Mouse (Mus musculus) urinary bladder, postnatal 0 days (tissue): ENCODE measurements around the gene Gng7. TPM values are rescaled to one million over a fixed set of nuclear protein-coding genes. Genes with fewer than 3 reads are reported as not detected.

Experiments
- polyA plus RNA-seq: library from polyadenylated mRNA; unstranded; fragments of >200 nt; fragmentation: Nextera tagmentation; extraction: Ambion mirVana; gene quantifications from 2 replicates; pipeline ENCODE4 v1.2.1, GENCODE M21; 2015

Gng7 gene
- polyA plus RNA-seq = 1.3 and 1.6 TPM in 2 replicates

DNA sequence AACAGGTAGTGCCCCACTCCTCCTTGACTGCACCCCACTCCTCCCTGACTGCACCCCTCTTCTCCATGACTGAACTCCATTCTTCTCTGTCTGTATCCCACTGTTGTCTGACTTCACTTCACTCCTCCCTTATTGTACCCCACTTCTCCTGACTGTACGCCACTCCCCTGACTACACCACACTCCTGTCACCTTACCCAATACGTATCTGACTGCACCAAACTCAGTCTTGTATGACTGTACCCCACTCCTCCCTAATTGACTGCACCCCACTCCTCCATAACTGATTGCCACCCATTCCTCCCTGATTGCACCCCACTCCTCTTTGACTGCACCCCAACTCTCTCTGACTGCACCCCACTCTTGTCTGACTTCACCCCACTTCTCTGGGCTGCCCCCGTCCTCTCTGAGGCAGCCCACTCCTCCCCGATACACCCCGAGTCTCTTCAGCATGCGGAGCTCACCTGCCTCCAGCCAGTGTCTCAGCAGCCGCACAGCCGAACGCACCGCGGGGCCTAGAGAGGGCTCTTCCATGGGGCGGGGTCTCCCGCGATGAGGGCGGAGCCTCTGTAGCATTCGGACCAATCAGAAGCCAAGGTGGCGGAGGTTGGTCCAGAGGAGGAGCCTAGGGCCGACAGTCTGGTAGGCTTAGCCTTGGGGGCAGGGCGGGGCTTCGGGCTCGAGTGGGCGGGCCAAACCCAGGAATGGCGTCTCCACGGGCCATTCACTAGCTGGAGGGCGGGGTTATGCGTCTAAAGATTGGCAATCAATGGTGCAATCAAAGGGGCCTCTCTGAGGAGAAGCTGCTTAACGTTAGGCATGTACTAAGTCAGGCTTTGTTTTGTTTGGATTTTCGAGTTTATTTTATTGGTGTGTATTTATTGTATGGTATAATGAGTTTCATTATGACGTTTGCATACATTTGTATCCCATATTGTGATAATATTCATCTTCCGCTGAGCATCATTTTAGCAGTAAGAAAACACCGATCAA is at the start of gene Gng7:
Gene Gng7, minus strand, starts transcription at position 553 of the 992 bp plus-strand sequence.

DNA sequence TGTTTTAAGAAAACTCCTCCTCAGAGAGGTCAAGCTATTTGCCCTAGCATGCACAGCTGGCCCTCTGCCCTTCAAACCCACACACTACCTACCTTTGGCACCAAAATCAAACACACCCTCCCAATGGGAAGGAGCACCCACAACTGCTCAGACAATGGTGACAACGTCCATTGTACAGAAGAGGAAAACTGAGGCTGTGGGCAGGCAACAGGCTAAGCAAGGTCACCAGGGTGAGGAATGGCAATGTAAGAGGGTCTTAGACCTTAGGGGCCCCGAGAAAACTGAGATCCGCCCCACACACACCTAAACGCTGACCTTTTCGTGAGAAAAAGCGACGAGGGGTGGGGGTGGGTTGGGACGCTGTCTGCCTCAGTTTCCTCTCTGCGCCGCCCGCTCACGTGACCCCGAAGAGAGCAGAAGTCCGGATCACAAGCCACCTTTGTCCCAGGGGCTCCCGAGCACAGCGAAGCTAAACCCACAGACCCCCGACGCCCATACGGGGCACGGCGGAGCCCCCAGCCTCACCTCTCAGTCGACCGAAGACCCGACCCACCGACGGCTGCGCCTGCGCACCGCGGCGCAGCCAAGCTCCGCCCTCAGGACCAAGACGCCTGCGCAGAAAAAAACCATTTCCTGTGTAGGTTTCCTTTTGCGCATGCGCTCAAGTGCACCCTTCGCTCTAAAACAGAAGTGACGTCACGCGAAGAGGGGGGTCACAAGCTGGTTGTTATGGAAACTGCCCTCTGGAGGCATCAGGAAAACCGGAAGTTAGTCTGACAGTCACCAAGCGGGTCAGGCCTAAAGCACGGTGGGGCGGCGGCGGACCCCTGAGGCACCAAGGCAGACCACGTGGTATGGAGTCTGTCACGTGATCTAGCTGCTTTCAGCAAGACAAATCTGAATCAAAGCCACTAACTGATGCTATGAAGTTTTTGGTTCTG is 45.1 kb upstream of the Gng7 start, which contains the start of gene Sgta:
Gene Sgta, minus strand, starts transcription at position 579 of the 941 bp plus-strand sequence.

GRCm38 (mm10) chr10:81036988-81037580 is 22.3 kb upstream of the Gng7 start, which contains the start of gene Slc39a3:
TSS of gene Slc39a3 (minus strand) at chr10:81037426.

GRCm38 (mm10) chr10:81025639-81026275 is 11.0 kb upstream of the Gng7 start, which contains the start of gene Diras1:
TSS of gene Diras1 (minus strand) at chr10:81025662.

DNA sequence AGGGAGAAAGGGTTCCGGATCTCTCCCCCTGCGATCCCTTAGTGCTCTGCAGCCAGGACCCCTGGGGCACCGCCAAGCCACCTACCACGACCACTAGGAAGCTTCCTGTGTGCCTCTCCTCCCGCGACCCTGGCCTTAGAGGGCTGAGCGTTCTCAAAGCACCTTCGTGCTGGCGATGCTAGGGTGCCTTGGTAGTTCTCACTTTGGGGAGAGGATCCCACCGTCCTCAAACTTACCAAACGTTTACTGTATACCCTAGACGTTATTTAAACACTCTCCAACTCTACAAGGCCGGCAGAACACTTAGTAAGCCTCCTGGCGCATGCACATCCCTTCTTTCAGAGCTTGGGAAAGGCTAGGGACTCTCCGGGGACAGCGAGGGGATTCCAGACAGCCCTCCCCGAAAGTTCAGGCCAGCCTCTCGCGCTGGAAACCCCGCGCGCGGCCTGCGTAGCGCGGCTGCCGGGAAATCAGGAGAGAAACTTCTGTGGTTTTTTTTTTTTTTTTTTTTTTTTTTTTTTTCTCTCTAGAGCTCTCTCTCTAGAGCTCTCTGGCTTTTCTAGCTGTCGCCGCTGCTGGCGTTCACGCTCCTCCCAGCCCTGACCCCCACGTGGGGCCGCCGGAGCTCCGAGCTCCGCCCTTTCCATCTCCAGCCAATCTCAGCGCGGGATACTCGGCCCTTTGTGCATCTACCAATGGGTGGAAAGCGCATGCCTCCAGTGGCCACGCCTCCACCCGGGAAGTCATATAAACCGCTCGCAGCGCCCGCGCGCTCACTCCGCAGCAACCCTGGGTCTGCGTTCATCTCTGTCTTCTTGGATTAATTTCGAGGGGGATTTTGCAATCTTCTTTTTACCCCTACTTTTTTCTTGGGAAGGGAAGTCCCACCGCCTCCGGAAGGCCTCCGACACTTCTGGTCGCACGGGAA is 85.2 kb downstream of the Gng7 start, which contains the start of gene Gadd45b:
Gene Gadd45b, plus strand, starts transcription at position 775 of the 928 bp plus-strand sequence.

DNA sequence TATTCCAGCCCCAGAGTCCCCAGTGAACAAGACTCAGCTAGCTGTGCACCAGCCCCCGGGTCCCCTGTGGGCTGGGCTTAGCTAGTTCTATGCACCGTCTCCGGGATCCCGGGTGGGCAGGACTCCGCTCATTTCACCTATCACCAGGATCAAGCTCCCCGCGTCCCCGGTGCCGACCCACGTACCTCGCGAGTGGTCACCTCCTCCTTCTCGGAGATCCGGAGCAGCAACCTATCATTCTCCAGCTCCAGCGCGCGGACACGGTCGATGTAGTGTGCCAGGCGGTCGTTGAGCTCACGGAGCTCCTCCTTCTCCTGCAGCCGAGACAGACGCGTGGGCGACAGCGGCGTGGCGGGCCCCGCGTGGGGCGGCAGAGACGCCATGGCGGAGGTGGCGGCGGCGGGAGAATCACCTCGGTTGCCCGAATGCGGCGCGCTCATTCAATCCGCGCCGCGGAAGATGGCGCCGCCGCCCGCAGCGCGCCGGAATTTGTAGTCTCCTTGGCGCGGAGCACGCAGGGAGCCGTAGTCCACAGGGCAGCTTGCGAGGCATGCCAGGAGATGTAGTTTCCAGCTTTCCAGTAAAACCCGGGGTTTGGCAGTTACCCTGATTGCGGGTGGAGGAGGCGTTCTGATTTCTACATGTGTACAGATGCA is 96.8 kb downstream of the Gng7 start, which contains the start of gene Lmnb2:
Gene Lmnb2, minus strand, starts transcription at position 467 of the 656 bp plus-strand sequence.

DNA sequence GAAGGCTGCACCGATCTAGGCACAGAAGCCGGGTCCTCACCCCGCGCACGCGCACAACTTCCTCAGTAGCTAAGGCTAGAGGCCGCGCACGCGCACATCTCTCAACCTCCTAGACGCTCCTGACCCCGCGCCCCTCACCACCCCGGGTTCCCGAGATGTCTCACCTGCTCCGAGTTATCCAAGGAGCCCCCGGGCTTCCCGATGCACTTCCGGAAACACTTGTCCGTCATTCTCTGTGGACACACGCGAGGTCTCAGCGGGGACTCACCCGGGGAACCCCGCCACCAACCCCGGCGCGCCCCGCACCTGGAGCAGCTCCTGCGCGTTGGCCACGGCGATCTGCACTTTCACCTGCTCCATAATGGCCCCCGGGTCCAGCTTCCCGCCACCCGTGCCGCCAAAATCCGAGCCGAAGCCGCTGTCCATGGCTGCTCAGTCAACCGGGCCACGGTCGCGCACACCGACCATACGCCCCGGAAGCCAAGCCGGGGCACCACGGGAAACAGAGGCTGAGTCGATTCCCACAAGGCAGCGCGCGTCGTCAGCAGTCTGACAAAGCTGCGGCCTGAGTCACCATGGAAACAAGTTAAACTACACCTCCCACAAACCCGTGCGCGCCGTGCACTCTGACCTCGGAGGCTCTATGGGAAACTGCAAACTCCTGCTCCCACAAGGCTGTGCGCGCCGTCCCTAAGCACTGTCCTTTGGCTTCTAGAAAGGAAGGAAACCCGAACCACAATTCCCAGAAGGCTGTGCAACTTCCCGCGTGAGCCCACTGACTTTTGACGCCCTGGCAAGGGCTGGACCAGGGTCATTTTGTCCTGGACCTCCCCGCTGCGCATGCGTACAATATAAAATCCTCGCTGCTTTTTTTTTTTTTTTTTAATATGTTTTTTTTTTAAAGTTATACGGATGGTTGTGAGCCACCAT is 114.2 kb downstream of the Gng7 start, which contains the start of gene Timm13:
Gene Timm13, minus strand, starts transcription at position 652 of the 930 bp plus-strand sequence.

Other genes starting within 250 kb of the Gng7 start
- 34.2 and 40.0 TPM in 2 replicates for gene Sf3a2, start 216.7 kb downstream of the Gng7 start, polyA plus RNA-seq
- 63.9 and 66.1 TPM in 2 replicates for gene Plekhj1, start 216.3 kb downstream of the Gng7 start, polyA plus RNA-seq
- gene Amh, start 209.7 kb downstream of the Gng7 start, polyA plus RNA-seq = not detected in 2 replicates
- gene Jsrp1, start 201.4 kb downstream of the Gng7 start, polyA plus RNA-seq = 2.2 and 2.9 TPM in 2 replicates
- gene Oaz1, start 188.3 kb downstream of the Gng7 start, polyA plus RNA-seq = 1,130 and 1,319 TPM in 2 replicates
- not detected in 2 replicates for gene Lingo3, start 170.9 kb downstream of the Gng7 start, polyA plus RNA-seq
- gene Lsm7, start 159.7 kb downstream of the Gng7 start, polyA plus RNA-seq = 135 and 148 TPM in 2 replicates
- gene Sppl2b, start 159.7 kb downstream of the Gng7 start, polyA plus RNA-seq = 17.8 and 19.5 TPM in 2 replicates
- gene Tmprss9, start 143.1 kb downstream of the Gng7 start, polyA plus RNA-seq = not detected in 2 replicates
- gene Timm13, start 114.0 kb downstream of the Gng7 start, polyA plus RNA-seq = 186 and 200 TPM in 2 replicates
- 9.6 and 12.6 TPM in 2 replicates for gene Lmnb2, start 96.7 kb downstream of the Gng7 start, polyA plus RNA-seq
- 28.6 and 36.3 TPM in 2 replicates for gene Gadd45b, start 84.9 kb downstream of the Gng7 start, polyA plus RNA-seq
- gene Diras1, start 10.7 kb upstream of the Gng7 start, polyA plus RNA-seq = not detected in 2 replicates
- gene Slc39a3, start 22.5 kb upstream of the Gng7 start, polyA plus RNA-seq = 12.7 and 15.3 TPM in 2 replicates
- gene Sgta, start 45.2 kb upstream of the Gng7 start, polyA plus RNA-seq = 90.7 and 98.9 TPM in 2 replicates
- 18.4 and 19.0 TPM in 2 replicates for gene Thop1, start 55.1 kb upstream of the Gng7 start, polyA plus RNA-seq
- 0.74 and 1.0 TPM in 2 replicates for gene Creb3l3, start 83.9 kb upstream of the Gng7 start, polyA plus RNA-seq
- gene Map2k2, start 91.0 kb upstream of the Gng7 start, polyA plus RNA-seq = 118 and 119 TPM in 2 replicates
- gene Zbtb7a, start 120.3 kb upstream of the Gng7 start, polyA plus RNA-seq = 45.5 and 48.9 TPM in 2 replicates
- 19.0 and 21.1 TPM in 2 replicates for gene Pias4, start 153.0 kb upstream of the Gng7 start, polyA plus RNA-seq
- gene Eef2, start 161.7 kb upstream of the Gng7 start, polyA plus RNA-seq = 446 and 467 TPM in 2 replicates
- 54.2 and 57.0 TPM in 2 replicates for gene Dapk3, start 168.1 kb upstream of the Gng7 start, polyA plus RNA-seq
- gene 4930442H23Rik, start 168.9 kb upstream of the Gng7 start, polyA plus RNA-seq = 0.12 and 0.23 TPM in 2 replicates
- 0.31 and 0.40 TPM in 2 replicates for gene Nmrk2, start 187.1 kb upstream of the Gng7 start, polyA plus RNA-seq
- gene Atcay, start 215.9 kb upstream of the Gng7 start, polyA plus RNA-seq = 0.08 and 0.18 TPM in 2 replicates
- 3.7 and 4.1 TPM in 2 replicates for gene Zfr2, start 218.2 kb upstream of the Gng7 start, polyA plus RNA-seq
- 0.53 and 0.67 TPM in 2 replicates for gene Matk, start 238.0 kb upstream of the Gng7 start, polyA plus RNA-seq